Mouse (Mus musculus) forebrain, embryonic 16.5 days (tissue): Measurements from ENCODE around the gene Slc22a23. TPM values are rescaled to one million over a fixed set of nuclear protein-coding genes. Genes with fewer than 3 reads are reported as not detected.

Experiments
- ATAC-seq: fragments of 200-750 bp; cut with Nextera tagmentation; 2 replicates; pipeline ENCODE4 v1.8.0; 2017; ENCODE audit warnings: mild to moderate bottlenecking, moderate library complexity
- H3K27ac ChIP-seq: fragments of 300-500 bp; sonication (generic); 2 replicates; pipeline ENCODE4 v1.5.1; 2014; ENCODE audit warnings: low read length, control low read depth
- H3K27me3 ChIP-seq: fragments of 300-500 bp; sonication (generic); replicated peaks from 2 replicates; pipeline ENCODE4 v1.6.1; 2014; ENCODE audit warnings: low read length; ENCODE audit not compliant: control insufficient read depth, insufficient read depth
- H3K36me3 ChIP-seq: fragments of 300-500 bp; sonication (generic); 2 replicates; pipeline ENCODE4 v1.6.1; 2014; ENCODE audit not compliant: control insufficient read depth, insufficient read depth
- H3K4me1 ChIP-seq: fragments of 300-500 bp; sonication (generic); replicated peaks from 2 replicates; pipeline ENCODE4 v1.6.1; 2014; ENCODE audit warnings: low read length; ENCODE audit not compliant: control insufficient read depth, insufficient read depth
- H3K4me2 ChIP-seq: fragments of 300-500 bp; sonication (generic); 2 replicates; pipeline ENCODE4 v1.6.1; 2014; ENCODE audit warnings: mild to moderate bottlenecking, low read length, control low read depth
- H3K4me3 ChIP-seq: fragments of 300-500 bp; sonication (generic); replicated peaks from 2 replicates; pipeline ENCODE4 v1.5.1; 2014; ENCODE audit warnings: mild to moderate bottlenecking, low read length, control low read depth
- H3K9ac ChIP-seq: fragments of 300-500 bp; sonication (generic); replicated peaks from 2 replicates; pipeline ENCODE4 v1.6.1; 2014; ENCODE audit warnings: low read depth, low read length, control low read depth
- H3K9me3 ChIP-seq: fragments of 300-500 bp; sonication (generic); 2 replicates; pipeline ENCODE4 v1.6.1; 2016; ENCODE audit warnings: low read length; ENCODE audit not compliant: control insufficient read depth
- WGBS: fragments of 180-500 bp; shearing (Covaris S2); extraction: QIAGEN DNeasy Blood & Tissue Kit; methylation state at CpG from one replicate; pipeline ENCODE4 v1.1.7; 2014; 5-methylcytosine and 5-hydroxymethylcytosine counted together
- polyA plus RNA-seq: library from polyadenylated mRNA; unstranded; fragments of >200 nt; fragmentation: Nextera tagmentation; extraction: Ambion mirVana; gene quantifications from 2 replicates; pipeline ENCODE4 v1.2.1, GENCODE M21; 2015

Slc22a23 gene
- polyA plus RNA-seq, 1 experiment from 2014 or later = 11.2 TPM

DNA sequence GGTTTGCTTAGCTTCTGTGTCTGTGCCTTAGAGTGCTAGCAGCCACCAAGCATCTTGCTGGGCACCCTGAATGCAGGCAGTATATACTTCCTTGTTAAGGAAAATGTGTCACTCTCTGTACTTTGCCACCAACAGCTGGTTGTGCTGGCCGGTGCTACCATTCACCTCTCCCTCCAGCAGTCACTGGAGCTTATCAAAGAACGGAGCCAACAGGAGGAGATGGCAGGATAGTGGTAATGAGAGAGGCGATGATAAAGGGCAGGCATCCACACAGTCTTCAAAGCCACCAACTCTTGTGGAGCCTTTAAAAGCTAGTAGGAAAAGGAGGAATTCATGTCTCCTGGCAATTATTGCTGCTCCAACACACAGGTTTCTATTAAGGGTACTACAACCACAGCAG lies 125.3 kb downstream of the Slc22a23 start:
- no peak for ATAC-seq
- no peak overlapping the region for H3K9ac ChIP-seq
- H3K4me1 ChIP-seq = peaks cover 15% of the 10 kb centered on the region
- H3K4me2 ChIP-seq = no peak overlapping the region
- H3K4me3 ChIP-seq = no peak overlapping the region
- H3K36me3 ChIP-seq = no peaks in the 10 kb centered on the region
- H3K27me3 ChIP-seq = no peaks in the 10 kb centered on the region
- WGBS = 80% methylated on average over 3 of the region's 3 CpGs
- H3K9me3 ChIP-seq = no peaks in the 10 kb centered on the region
- H3K27ac ChIP-seq = no peak overlapping the region

DNA sequence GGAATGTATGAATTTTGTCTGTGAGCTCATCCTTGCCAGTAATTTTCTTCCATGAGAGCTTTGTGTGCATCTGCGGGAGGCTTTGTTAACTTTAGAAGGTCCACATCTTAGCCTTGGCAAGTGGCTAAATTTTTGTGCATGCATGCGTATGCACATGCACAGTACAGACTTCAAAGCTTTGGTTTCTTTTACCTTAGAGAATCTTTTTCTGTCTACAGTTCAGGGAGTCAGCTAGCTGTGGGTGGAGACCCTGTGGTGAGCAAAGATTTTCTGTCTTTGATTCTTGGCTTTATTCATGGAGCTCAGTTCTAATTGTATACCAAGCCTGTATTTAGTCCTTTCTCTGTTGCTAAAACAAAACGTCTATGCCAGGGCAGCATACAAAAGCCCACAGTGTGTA lies 126.2 kb downstream of the Slc22a23 start:
- H3K4me3 ChIP-seq = no peak overlapping the region
- no peaks in the 10 kb centered on the region for H3K27me3 ChIP-seq
- 32% methylated on average over 3 of the region's 3 CpGs for WGBS
- peak; percentile 32; the same call in 1 of the 2 replicates for ATAC-seq
- peaks cover 15% of the 10 kb centered on the region for H3K4me1 ChIP-seq
- H3K36me3 ChIP-seq = no peaks in the 10 kb centered on the region
- no peak overlapping the region for H3K4me2 ChIP-seq
- no peak overlapping the region for H3K27ac ChIP-seq
- no peak overlapping the region for H3K9ac ChIP-seq
- no peaks in the 10 kb centered on the region for H3K9me3 ChIP-seq

DNA sequence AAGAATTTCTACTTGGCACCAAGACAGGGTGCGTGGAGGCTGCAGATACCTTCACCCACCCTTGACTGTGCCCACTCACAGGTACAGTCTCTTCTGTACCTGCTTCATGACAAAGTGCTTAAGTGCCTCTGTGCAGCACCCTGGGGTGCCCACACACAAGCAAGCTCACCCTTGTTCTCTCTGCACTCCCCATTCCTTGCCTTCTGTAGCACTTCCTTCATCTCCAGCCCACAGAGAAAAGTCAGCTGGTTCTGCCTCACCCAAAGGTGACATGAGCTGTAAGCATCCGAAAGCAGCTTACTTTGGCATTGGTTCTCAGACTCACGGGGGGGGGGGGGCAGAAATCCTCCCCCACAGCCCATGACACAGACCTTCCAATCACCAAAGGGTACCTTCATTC lies 130.1 kb downstream of the Slc22a23 start:
- no peaks in the 10 kb centered on the region for H3K9me3 ChIP-seq
- H3K4me2 ChIP-seq = no peak overlapping the region
- H3K27ac ChIP-seq = no peak overlapping the region
- WGBS = 82% methylated on average over 3 of the region's 3 CpGs
- ATAC-seq = no peak
- H3K27me3 ChIP-seq = no peaks in the 10 kb centered on the region
- H3K9ac ChIP-seq = no peak overlapping the region
- peaks cover 6% of the 10 kb centered on the region; the same call in 1 of the 2 replicates for H3K4me1 ChIP-seq
- no peak overlapping the region for H3K4me3 ChIP-seq
- no peaks in the 10 kb centered on the region for H3K36me3 ChIP-seq

DNA sequence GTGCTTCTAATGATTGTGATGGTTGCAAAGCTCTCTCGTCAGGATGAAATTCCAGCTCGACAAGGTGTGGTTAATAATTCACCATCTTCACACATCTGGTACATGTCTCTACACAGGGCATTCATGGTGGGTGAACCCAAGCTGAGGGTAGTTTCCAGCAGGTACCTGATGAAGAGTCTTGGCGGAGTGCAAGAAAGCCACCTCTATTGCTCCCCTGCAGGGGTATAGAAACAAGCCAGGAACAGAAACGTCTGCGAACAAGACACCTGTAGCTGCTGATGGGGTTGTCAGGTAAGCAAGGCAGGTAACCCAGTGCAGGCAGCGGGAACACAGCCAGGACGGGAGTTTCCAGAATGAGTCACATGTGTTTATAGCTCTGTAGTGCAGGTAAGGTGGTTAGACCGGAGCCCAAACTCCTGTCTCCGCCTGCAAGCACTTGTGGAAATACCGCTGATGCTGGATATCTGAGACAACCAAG lies 132.2 kb downstream of the Slc22a23 start:
- H3K27ac ChIP-seq = no peak overlapping the region
- H3K4me2 ChIP-seq = no peak overlapping the region
- no peak overlapping the region for H3K4me3 ChIP-seq
- no peaks in the 10 kb centered on the region for H3K9me3 ChIP-seq
- 0 out of 2 replicates have a peak, but pooled peaks cover 1% of the 10 kb centered on the region for H3K4me1 ChIP-seq
- 79% methylated on average over 10 of the region's 10 CpGs for WGBS
- H3K36me3 ChIP-seq = no peaks in the 10 kb centered on the region
- no peaks in the 10 kb centered on the region for H3K27me3 ChIP-seq
- no peak for ATAC-seq
- H3K9ac ChIP-seq = no peak overlapping the region

DNA sequence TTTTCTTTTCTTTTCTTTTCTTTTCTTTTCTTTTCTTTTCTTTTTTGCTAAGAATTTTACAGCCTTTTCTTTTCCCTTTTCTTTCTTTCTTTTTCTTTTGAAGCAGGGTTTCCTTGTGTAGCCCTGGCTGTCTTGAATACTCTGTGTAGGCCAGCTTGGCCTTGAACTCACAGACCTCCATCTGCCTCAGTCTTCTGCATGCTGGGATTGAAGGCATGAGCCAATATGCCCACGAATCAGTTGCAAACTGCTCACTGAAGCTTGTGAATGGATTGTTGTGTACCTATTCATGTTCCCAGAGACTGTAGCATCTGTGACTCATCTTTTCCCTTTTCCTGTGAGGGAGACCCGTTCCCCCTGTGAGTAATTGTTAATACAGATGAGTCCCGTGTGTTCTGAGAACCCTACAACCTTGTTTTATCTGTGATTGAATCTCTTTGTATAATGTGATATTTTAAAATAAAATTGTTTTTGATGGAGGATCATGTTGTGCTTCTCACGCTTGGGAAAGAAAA lies 133.7 kb downstream of the Slc22a23 start:
- Histone ChIP-seq H3K9ac (no peak overlapping the region), H3K4me1 (0 out of 2 replicates have a peak, but pooled peaks cover 3% of the 10 kb centered on the region), H3K27me3 (no peaks in the 10 kb centered on the region), H3K9me3 (no peaks in the 10 kb centered on the region), H3K27ac (no peak overlapping the region), H3K4me2 (no peak overlapping the region), H3K4me3 (no peak overlapping the region), H3K36me3 (no peaks in the 10 kb centered on the region)
- WGBS = 53% methylated on average over 4 of the region's 4 CpGs
- no peak for ATAC-seq

DNA sequence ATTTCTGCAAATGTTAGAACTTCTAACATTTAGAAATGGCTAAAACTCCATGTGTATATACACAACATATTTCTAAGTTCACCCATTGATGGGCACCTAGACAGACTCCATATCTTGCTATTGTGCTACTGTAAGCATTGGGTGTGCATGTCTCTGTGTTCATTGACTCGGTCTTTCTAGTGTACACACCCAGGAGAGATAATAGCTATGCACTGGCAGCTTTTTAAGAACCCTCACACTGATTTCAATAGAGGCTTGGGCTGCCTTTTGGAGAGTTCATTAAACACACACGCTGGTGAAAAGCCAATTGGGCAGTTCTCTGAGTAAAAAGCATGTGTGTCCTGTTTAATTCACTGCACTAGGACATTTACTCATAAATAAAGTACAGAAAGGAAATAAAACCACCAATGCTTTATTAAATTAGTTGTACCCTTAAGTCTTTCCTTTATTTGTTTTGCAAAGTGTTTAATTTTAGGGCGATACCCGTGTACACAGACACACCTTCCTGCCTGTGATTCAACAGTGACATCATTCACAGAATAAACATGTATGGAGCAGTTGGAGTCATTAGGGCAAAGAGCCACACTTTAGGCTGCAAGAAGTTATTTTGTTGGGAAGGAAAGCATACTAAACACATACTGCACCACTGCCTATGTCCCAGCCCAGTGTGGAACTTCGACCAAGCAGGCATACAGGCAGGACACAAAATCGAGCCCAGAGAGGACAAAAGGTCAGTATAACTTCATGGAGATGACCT lies 137.1 kb downstream of the Slc22a23 start:
- WGBS = 57% methylated on average over 6 of the region's 6 CpGs
- no peak overlapping the region for H3K27ac ChIP-seq
- H3K27me3 ChIP-seq = no peaks in the 10 kb centered on the region
- no peaks in the 10 kb centered on the region for H3K9me3 ChIP-seq
- no peak overlapping the region for H3K4me2 ChIP-seq
- H3K4me3 ChIP-seq = no peak overlapping the region
- 0 out of 2 replicates have a peak, but pooled peaks cover 3% of the 10 kb centered on the region for H3K4me1 ChIP-seq
- no peak overlapping the region for H3K9ac ChIP-seq
- no peaks in the 10 kb centered on the region for H3K36me3 ChIP-seq
- no peak for ATAC-seq

- Histone ChIP-seq H3K9ac (no peak overlapping the region), H3K9me3 (no peaks in the 10 kb centered on the region), H3K4me3 (no peak overlapping the region), H3K4me2 (no peak overlapping the region), H3K36me3 (no peaks in the 10 kb centered on the region), H3K4me1 (0 out of 2 replicates have a peak, but pooled peaks cover 3% of the 10 kb centered on the region), H3K27ac (no peak overlapping the region), H3K27me3 (no peaks in the 10 kb centered on the region)
- 90% methylated on average over 3 of the region's 3 CpGs for WGBS
- ATAC-seq = no peak
Measured at GRCm38 (mm10) chr13:34205216-34205615, 139.8 kb downstream of the Slc22a23 start.

DNA sequence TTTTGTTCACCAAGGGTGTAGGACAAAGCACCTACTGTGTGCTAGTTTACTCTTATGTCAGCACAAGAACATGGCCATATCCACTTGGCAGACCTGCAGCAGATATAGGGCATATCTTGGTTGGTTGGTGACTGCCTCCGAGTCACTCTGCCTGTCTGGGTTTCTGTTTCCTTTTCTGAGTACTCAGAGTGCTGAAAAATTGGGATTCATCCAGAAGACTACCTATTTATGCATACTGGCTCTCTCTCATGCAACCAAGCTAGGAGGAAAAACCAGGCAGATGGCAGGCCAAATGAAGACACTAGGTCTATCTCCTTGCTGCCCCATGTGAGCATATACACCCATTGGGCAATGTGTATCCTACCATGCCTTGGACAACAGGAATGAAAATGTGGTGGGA lies 149.3 kb downstream of the Slc22a23 start:
- Histone ChIP-seq H3K4me1 (no peaks in the 10 kb centered on the region), H3K4me2 (no peak overlapping the region), H3K4me3 (no peak overlapping the region), H3K9ac (no peak overlapping the region), H3K36me3 (peaks cover 12% of the 10 kb centered on the region), H3K27me3 (no peaks in the 10 kb centered on the region), H3K27ac (no peak overlapping the region), H3K9me3 (no peaks in the 10 kb centered on the region)
- 88% methylated on average over 1 of the region's 1 CpGs for WGBS
- ATAC-seq = no peak

GRCm38 (mm10) chr13:34193384-34193783 lies 151.6 kb downstream of the Slc22a23 start:
- H3K9ac ChIP-seq = no peak overlapping the region

More at GRCm38 (mm10) chr13:34193384-34193783, 151.6 kb downstream of the Slc22a23 start:
- Histone ChIP-seq H3K4me2 (no peak overlapping the region), H3K4me3 (no peak overlapping the region), H3K9me3 (no peaks in the 10 kb centered on the region), H3K27ac (no peak overlapping the region), H3K27me3 (no peaks in the 10 kb centered on the region), H3K36me3 (peaks cover 12% of the 10 kb centered on the region), H3K4me1 (no peaks in the 10 kb centered on the region)
- WGBS = 31% methylated on average over 8 of the region's 8 CpGs
- ATAC-seq = peak; percentile 48
